ENCODE assay signal across 13 mouse cellular contexts in the genomic region with DNA sequence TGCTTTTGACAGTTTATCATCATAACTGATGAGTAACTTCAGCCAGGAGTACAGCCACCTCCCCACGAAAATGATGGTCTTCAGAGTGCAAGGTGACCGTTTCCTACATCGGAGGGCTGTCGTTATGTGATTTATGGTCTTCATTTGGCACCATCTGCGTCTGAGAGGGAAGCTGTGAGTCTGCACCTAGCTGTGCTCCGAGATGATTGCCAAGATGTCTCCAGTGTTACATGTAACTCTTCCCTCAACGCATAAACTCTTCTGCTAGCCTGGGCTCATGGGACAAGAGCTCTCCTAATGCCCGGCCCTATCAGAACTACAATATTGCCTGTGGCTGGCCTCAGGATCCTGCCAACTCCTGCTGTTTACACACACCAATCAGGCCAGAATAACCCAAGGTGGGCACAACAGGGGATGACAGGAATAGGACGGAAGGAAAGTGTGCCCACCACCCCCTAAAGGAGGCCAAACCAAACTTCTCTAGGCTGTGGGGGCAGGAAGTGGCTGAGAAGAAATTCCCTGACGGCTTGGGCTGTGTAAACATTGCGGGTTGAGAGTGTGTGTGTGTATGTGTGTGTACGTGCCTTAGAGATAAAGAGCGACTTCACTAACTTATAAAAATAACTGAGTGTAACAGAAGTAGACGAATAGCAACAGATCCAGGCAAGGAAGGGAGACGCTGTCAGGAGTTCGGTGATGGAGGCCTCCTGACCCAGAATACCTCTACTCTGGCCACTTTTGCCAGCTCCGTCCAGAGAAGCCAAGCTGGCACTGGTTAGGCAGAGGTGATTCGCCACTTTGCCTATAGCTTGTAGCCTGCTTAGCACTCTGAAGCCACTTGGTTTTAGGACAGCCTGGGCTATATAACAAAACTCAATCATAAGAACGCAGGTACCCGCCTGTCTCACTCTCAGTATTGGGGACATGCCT. TPM values are rescaled to one million over a fixed set of nuclear protein-coding genes. Genes with fewer than 3 reads are reported as not detected.
DNase-seq lines count a peak whose midpoint lies in the region; ATAC-seq and TF ChIP-seq lines count a peak whose summit lies in the region.
"Had no signal": no experiment of that assay in that cellular context is flagged by ENCODE, and none has a peak within 500 bp of the region (broad histone marks: within the 10 kb centered on the region; RNA-seq: fewer than 3 reads in every experiment).

No protein-coding gene starts in this region.

- H3K4me1 ChIP-seq in heart, adult 2 months (ENCODE audit: control insufficient read depth, insufficient read depth, low read length): peaks cover 17% of the 10 kb centered on the region
- H3K4me1 ChIP-seq in limb, embryonic 14.5 days (ENCODE audit: control insufficient read depth, insufficient read depth, low read length): peaks cover 15% of the 10 kb centered on the region; the same call in 1 of the 2 replicates
- H3K4me1 ChIP-seq in limb, embryonic 10.5 days: peaks cover 26% of the 10 kb centered on the region

- no peak for TF ChIP-seq EP300 in heart, adult 2 months (IDR thresholded peaks at IDR 0.05; ENCODE audit: insufficient read depth, low read depth, low read length)

- H3K27me3 ChIP-seq in heart, adult 2 months (ENCODE audit: control insufficient read depth, insufficient read depth, low read length): no peaks in the 10 kb centered on the region
- no peaks in the 10 kb centered on the region for H3K27me3 ChIP-seq in limb, embryonic 14.5 days (ENCODE audit: control insufficient read depth, insufficient read depth, low read length)
- H3K27me3 ChIP-seq in limb, embryonic 10.5 days (ENCODE audit: low read depth, poor library complexity, severe bottlenecking): no peaks in the 10 kb centered on the region; the same call in 1 of the 2 replicates
- H3K27me3 ChIP-seq: liver, embryonic 13.5 days; Patski had no signal

- H3K9ac ChIP-seq in heart, adult 2 months (ENCODE audit: low read depth, low read length): no peak overlapping the region
- H3K9ac ChIP-seq in limb, embryonic 14.5 days (ENCODE audit: low read depth, low read length, severe bottlenecking): no peak overlapping the region
- H3K9ac ChIP-seq: liver, embryonic 13.5 days had no signal

- DNase-seq in heart, adult 2 months: no peak
- no peak for DNase-seq in heart, postnatal 4 days
- no peak for DNase-seq in limb, embryonic 14.5 days (ENCODE audit: low spot score)
- no peak for DNase-seq in limb, embryonic 10.5 days (ENCODE audit: low spot score)
- DNase-seq in thymus, adult 18-20 months: no peak
- DNase-seq in cerebellum, adult 18-20 months: no peak
- DNase-seq: adrenal gland, postnatal 10 days; kidney, adult 11 months; liver, embryonic 13.5 days had no signal

- no peak for TF ChIP-seq POLR2A in heart, adult 2 months (IDR thresholded peaks at IDR 0.05; ENCODE audit: insufficient read depth, low read depth, low read length)
- TF ChIP-seq POLR2A in limb, embryonic 14.5 days (IDR thresholded peaks at IDR 0.05; ENCODE audit: borderline replicate concordance, extremely low read depth, insufficient read depth, insufficient read length): no peak

- peaks cover 11% of the 10 kb centered on the region for H3K36me3 ChIP-seq in heart, adult 2 months (ENCODE audit: control insufficient read depth, insufficient read depth, low read length)
- H3K36me3 ChIP-seq in limb, embryonic 14.5 days (ENCODE audit: control insufficient read depth, insufficient read depth, low read length): no peaks in the 10 kb centered on the region
- H3K36me3 ChIP-seq in limb, embryonic 10.5 days: no peaks in the 10 kb centered on the region
- H3K36me3 ChIP-seq: liver, embryonic 13.5 days had no signal

- peak; percentile 19; the same call in 1 of the 2 replicates for ATAC-seq in limb, embryonic 14.5 days (ENCODE audit: low FRiP score, low read depth)
- ATAC-seq in erythroblast, adult 5-6 weeks (replicated peaks; ENCODE audit: low FRiP score, poor library complexity, severe bottlenecking): peak; percentile 31; the same call in 1 of the 2 replicates
- ATAC-seq in megakaryocyte progenitor cell, adult 5-6 weeks (replicated peaks; ENCODE audit: poor library complexity): peak; percentile 38
- ATAC-seq: forebrain, embryonic 14.5 days; Patski had no signal

- H3K79me2 ChIP-seq in heart, adult 2 months (replicated peaks; ENCODE audit: control insufficient read depth, insufficient read depth, low read length): peaks cover 1% of the 10 kb centered on the region; the same call in 1 of the 2 replicates

- H3K9me3 ChIP-seq in limb, embryonic 14.5 days (ENCODE audit: control insufficient read depth, low read length): no peaks in the 10 kb centered on the region
- no peaks in the 10 kb centered on the region for H3K9me3 ChIP-seq in limb, embryonic 10.5 days (replicated peaks)
- H3K9me3 ChIP-seq: liver, embryonic 13.5 days had no signal

- 43% methylated on average over 20 of the region's 20 CpGs for WGBS in heart, adult 2 months
- 58% methylated on average over 20 of the region's 20 CpGs for WGBS in limb, embryonic 14.5 days
- WGBS in limb, embryonic 10.5 days: 69% methylated on average over 20 of the region's 20 CpGs

- TF ChIP-seq CTCF in heart, adult 2 months (IDR thresholded peaks at IDR 0.05): no peak

- H3K4me3 ChIP-seq in heart, adult 2 months: no peak overlapping the region
- no peak overlapping the region for H3K4me3 ChIP-seq in limb, embryonic 14.5 days (replicated peaks; ENCODE audit: low read length)
- H3K4me3 ChIP-seq in limb, embryonic 10.5 days: no peak overlapping the region
- H3K4me3 ChIP-seq: liver, embryonic 13.5 days had no signal

- H3K4me2 ChIP-seq in limb, embryonic 14.5 days (replicated peaks; ENCODE audit: low read depth, low read length, severe bottlenecking): no peak overlapping the region
- H3K4me2 ChIP-seq: liver, embryonic 13.5 days had no signal

- peak overlapping the region; percentile 81 for H3K27ac ChIP-seq in heart, adult 2 months
- no peak overlapping the region for H3K27ac ChIP-seq in limb, embryonic 14.5 days (replicated peaks; ENCODE audit: low read depth, low read length)
- no peak overlapping the region for H3K27ac ChIP-seq in limb, embryonic 10.5 days
- H3K27ac ChIP-seq: liver, embryonic 13.5 days had no signal

- intact Hi-C loops in heart, adult 2 months (cut with DNase I): loop anchor here (5.0 kb wide), 1 partner anchor 33 kb away; no protein-coding TSS in a partner anchor

RNA-seq across cellular contexts. Expression of gene Ank, which starts 37.6 kb away (rescaled TPM):
- total RNA-seq in heart, adult 2 months (2021): 100 to 1,000 TPM; 196 to 225 TPM
- polyA plus RNA-seq in heart, adult 2 months (2012; rRNA removed): 176 and 318 TPM in 2 replicates
- total RNA-seq in heart, postnatal 4 days (2021): 10 to 100 TPM; 70.2 to 74.8 TPM
- polyA plus RNA-seq in limb, embryonic 14.5 days (2012; rRNA removed): 19.4 and 22.4 TPM in 2 replicates
- 11.3 and 12.3 TPM in 2 replicates for polyA plus RNA-seq in limb, embryonic 14.5 days (2014; fragmentation: Nextera tagmentation; extraction: Ambion mirVana)
- polyA plus RNA-seq in limb, embryonic 10.5 days (2016; fragmentation: Nextera tagmentation; extraction: Ambion mirVana): 3.1 and 3.2 TPM in 2 replicates
- total RNA-seq in erythroblast, adult 5-6 weeks (2015; ENCODE audit: low replicate concordance): 107 and 136 TPM in 2 replicates
- total RNA-seq in erythroblast, adult 5-6 weeks (2017; ENCODE audit: low replicate concordance): 90.5 and 98.3 TPM in 2 replicates
- total RNA-seq in megakaryocyte progenitor cell, adult 5-6 weeks (2015): 23.2 and 24.7 TPM in 2 replicates
- 9.7 and 10.3 TPM in 2 replicates for total RNA-seq in megakaryocyte progenitor cell, adult 5-6 weeks (2017)
